Mouse (Mus musculus): Measurements from ENCODE around the gene Miip. TPM values are rescaled to one million over a fixed set of nuclear protein-coding genes. Genes with fewer than 3 reads are reported as not detected.
A peak's percentile ranks its signal among the peaks of the same experiment; 100 is the strongest.
"Not testable (repeated sequence)": the region's sequence is repeated elsewhere in the genome, so short reads cannot be mapped to it uniquely, and the experiment has no call there.

The Miip gene
- polyA plus RNA-seq, 1 experiment from 2014 or later, result 37.1 TPM

GRCm38 (mm10) chr4:147819659-147820058 is 49.0 kb downstream of the Miip start:
- not testable (repeated sequence) for H3K27me3 ChIP-seq (replicated peaks; ENCODE audit: control insufficient read depth, insufficient read depth, low read length); H3K4me1 ChIP-seq (ENCODE audit: control insufficient read depth, insufficient read depth, low read length); H3K36me3 ChIP-seq (ENCODE audit: control insufficient read depth, insufficient read depth, low read length); H3K4me3 ChIP-seq (ENCODE audit: low read depth, low read length); H3K4me2 ChIP-seq (ENCODE audit: low read length); H3K9ac ChIP-seq (ENCODE audit: low read length); DNase-seq (ENCODE audit: low spot score); H3K27ac ChIP-seq (ENCODE audit: low read depth, low read length); ATAC-seq
- peaks cover 27% of the 10 kb centered on the region for H3K9me3 ChIP-seq (replicated peaks; ENCODE audit: control insufficient read depth, low read length)
- 85% methylated on average over 7 of the region's 7 CpGs for WGBS

DNA sequence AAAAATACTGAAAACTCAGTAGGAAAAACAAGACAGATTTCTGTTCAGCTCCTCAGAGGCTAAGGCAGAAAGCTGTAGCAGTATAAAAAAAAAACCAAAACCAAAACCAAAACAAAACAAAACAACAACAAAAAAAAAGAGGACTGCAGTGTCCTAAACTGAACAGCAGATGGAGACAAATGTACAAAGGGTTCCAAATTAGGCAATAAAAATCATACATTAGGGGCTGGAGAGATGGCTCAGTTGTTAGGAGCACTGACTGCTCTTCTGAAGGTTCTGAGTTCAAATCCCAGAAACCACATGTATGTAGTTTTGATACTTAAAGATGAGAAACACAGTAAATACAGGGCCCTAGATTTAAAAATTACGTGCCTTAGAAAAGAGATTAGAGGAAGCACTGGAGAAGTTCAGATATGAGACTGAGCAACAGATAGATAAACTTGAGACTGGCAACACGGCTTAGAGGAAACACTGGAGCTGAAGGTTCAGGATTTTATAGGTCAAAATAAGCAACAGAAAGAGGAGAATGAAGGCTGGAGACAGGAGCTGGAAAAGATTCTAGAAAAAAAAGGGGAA is 53.9 kb downstream of the Miip start:
- Histone ChIP-seq H3K4me3 (ENCODE audit: low read depth, low read length) (no peak overlapping the region), H3K36me3 (ENCODE audit: control insufficient read depth, insufficient read depth, low read length) (no peaks in the 10 kb centered on the region), H3K4me1 (ENCODE audit: control insufficient read depth, insufficient read depth, low read length) (no peaks in the 10 kb centered on the region), H3K9ac (ENCODE audit: low read length) (no peak overlapping the region), H3K27ac (ENCODE audit: low read depth, low read length) (no peak overlapping the region), H3K27me3 (replicated peaks; ENCODE audit: control insufficient read depth, insufficient read depth, low read length) (no peaks in the 10 kb centered on the region), H3K4me2 (ENCODE audit: low read length) (no peak overlapping the region), H3K9me3 (replicated peaks; ENCODE audit: control insufficient read depth, low read length) (0 out of 2 replicates have a peak, but pooled peaks cover 4% of the 10 kb centered on the region)
- DNase-seq (ENCODE audit: low spot score), result peak; percentile 7
- WGBS, result 82% methylated on average over 2 of the region's 2 CpGs
- no peak for ATAC-seq

DNA sequence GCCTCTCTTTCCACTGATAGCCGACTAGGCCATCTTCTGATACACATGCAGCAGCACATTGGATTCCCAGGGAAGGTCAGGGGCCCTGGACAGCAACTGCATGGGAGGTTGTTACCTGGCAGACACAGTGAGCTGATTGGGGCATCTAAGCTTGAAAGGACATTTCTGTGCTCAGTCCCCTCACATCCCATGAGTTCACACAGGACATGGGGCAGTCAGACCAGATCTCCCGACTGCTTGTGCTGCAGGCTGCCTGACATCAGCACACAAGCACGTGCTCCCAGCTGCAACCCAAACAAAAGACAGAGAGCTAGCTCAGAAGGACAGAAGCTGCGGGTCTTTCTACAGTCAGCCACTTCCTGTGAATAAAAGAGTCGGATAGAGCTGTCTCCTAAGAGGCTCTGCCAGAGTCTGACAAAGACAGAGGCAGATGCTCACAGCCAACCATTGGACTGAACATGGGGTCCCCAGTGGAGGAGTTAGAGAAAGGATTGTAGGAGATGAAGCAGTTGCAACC is 55.3 kb downstream of the Miip start:
- no peak overlapping the region for H3K27ac ChIP-seq (ENCODE audit: low read depth, low read length)
- ATAC-seq (no peak), DNase-seq (ENCODE audit: low spot score) (no peak)
- H3K9me3 ChIP-seq (replicated peaks; ENCODE audit: control insufficient read depth, low read length), result 0 out of 2 replicates have a peak, but pooled peaks cover 3% of the 10 kb centered on the region
- no peak overlapping the region for H3K4me3 ChIP-seq (ENCODE audit: low read depth, low read length)
- no peak overlapping the region for H3K9ac ChIP-seq (ENCODE audit: low read length)
- no peaks in the 10 kb centered on the region for H3K27me3 ChIP-seq (replicated peaks; ENCODE audit: control insufficient read depth, insufficient read depth, low read length)
- H3K36me3 ChIP-seq (ENCODE audit: control insufficient read depth, insufficient read depth, low read length), result no peaks in the 10 kb centered on the region
- H3K4me2 ChIP-seq (ENCODE audit: low read length), result no peak overlapping the region
- WGBS, result 47% methylated on average over 5 of the region's 5 CpGs
- H3K4me1 ChIP-seq (ENCODE audit: control insufficient read depth, insufficient read depth, low read length), result no peaks in the 10 kb centered on the region

Other genes starting within 250 kb of the Miip start
- gene Zfp979, start 226.3 kb downstream of the Miip start, polyA plus RNA-seq (2014; fragmentation: Nextera tagmentation; extraction: Ambion mirVana), result 1.4 and 1.8 TPM in 2 replicates
- not detected in 2 replicates for gene Zfp534, start 166.3 kb downstream of the Miip start, polyA plus RNA-seq (2014; fragmentation: Nextera tagmentation; extraction: Ambion mirVana)
- 6.1 and 6.2 TPM in 2 replicates for gene Zfp984, start 59.0 kb downstream of the Miip start, polyA plus RNA-seq (2014; fragmentation: Nextera tagmentation; extraction: Ambion mirVana)
- gene Zfp933, start 20.4 kb downstream of the Miip start, polyA plus RNA-seq (2014; fragmentation: Nextera tagmentation; extraction: Ambion mirVana), result 8.4 and 12.5 TPM in 2 replicates
- 9.5 and 10.2 TPM in 2 replicates for gene Fv1, start 163 bp upstream of the Miip start, polyA plus RNA-seq (2014; fragmentation: Nextera tagmentation; extraction: Ambion mirVana)
- gene Mfn2, start 35.9 kb upstream of the Miip start, polyA plus RNA-seq (2014; fragmentation: Nextera tagmentation; extraction: Ambion mirVana), result 33.8 and 50.1 TPM in 2 replicates
- 15.0 and 18.8 TPM in 2 replicates for gene Plod1, start 68.0 kb upstream of the Miip start, polyA plus RNA-seq (2014; fragmentation: Nextera tagmentation; extraction: Ambion mirVana)
- gene 2510039O18Rik, start 72.1 kb upstream of the Miip start, polyA plus RNA-seq (2014; fragmentation: Nextera tagmentation; extraction: Ambion mirVana), result 12.5 TPM in 2 replicates
- gene Nppb, start 117.0 kb upstream of the Miip start, polyA plus RNA-seq (2014; fragmentation: Nextera tagmentation; extraction: Ambion mirVana), result not detected in 2 replicates
- 0.80 and 1.1 TPM in 2 replicates for gene Nppa, start 131.9 kb upstream of the Miip start, polyA plus RNA-seq (2014; fragmentation: Nextera tagmentation; extraction: Ambion mirVana)
- gene Clcn6, start 170.0 kb upstream of the Miip start, polyA plus RNA-seq (2014; fragmentation: Nextera tagmentation; extraction: Ambion mirVana), result 19.1 and 24.8 TPM in 2 replicates
- 12.4 TPM in 2 replicates for gene Mthfr, start 170.3 kb upstream of the Miip start, polyA plus RNA-seq (2014; fragmentation: Nextera tagmentation; extraction: Ambion mirVana)
- gene Agtrap, start 219.2 kb upstream of the Miip start, polyA plus RNA-seq (2014; fragmentation: Nextera tagmentation; extraction: Ambion mirVana), result 5.3 and 5.7 TPM in 2 replicates

Measured in forebrain, embryonic 14.5 days (tissue).